Mouse (Mus musculus) neural tube, embryonic 10.5 days (tissue): Measurements from ENCODE around the gene Cntnap5a.
A peak's percentile ranks its signal among the peaks of the same experiment; 100 is the strongest.

Experiments used
- DNase-seq: peaks from one replicate; pipeline ENCODE4 v3.0.0-alpha.2; 2017; ENCODE audit warnings: low spot score; ENCODE audit errors: extremely low spot score

Cntnap5a gene

DNA sequence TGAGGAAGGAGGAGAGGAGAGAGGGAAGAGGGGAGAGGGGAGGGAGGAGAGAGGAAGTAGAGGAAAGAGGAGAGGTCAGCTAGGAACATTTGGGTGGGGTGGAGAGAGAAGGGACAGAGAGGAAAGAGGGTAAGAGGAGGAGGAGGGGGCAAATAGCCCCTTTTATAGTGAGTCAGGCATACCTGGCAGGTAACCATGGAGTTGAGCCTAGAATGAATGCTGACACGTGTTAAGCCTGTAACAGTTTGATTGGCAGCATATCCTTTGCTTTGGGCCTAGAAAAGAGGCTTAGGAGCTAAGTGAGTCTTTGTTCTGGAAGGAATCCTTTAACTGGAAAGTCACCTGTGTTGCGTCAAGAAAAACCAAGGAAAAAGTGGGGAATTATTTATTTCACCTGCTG is 681.6 kb downstream of the Cntnap5a start:
- no peak for DNase-seq

DNA sequence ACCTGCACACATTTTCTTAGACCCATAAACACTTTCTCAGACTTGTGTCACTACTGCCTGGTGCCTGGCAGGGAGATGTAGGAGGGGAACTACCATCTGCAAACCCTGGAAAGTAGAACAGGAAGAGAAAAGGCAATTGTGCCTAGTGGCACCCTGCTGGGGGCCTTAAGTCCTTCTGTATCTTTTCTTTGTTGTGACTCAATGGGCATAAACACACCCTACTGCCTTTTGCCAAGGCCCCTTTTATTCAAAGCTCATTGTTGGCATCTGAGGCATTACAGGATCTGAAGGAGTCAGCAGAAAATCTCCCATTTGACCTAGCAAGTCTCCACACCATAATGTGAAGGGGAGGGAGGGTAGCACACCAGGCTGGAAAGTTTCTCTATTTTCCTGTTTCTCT is 682.2 kb downstream of the Cntnap5a start:
- no peak for DNase-seq

- DNase-seq, result no peak
Observed at GRCm38 (mm10) chr1:116367572-116367971, 683.0 kb downstream of the Cntnap5a start.

GRCm38 (mm10) chr1:116370817-116371216 is 686.3 kb downstream of the Cntnap5a start:
- DNase-seq, result no peak

DNA sequence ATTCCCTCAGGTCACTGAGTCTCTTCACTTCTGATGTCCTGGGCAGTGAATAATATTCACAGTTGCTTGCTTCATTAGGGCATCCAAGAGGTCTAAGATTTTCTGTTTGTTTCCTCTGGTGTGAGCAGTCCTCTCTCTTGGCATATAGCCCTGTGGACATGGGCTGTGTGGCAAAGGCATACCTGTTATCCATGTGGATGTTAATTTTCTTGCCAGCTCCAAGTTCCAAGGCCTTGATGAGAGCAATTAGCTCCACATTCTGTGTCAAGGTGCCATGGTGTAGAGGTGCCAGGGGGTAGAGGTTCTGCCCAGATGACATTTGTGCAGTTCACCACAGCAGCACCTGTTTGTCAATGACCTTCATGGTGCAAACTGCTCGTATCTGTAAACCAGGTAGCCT is 689.0 kb downstream of the Cntnap5a start:
- DNase-seq, result no peak

- no peak for DNase-seq
Observed at GRCm38 (mm10) chr1:116392390-116392789, 707.8 kb downstream of the Cntnap5a start.

GRCm38 (mm10) chr1:116401996-116402656 is 717.6 kb downstream of the Cntnap5a start:
- DNase-seq, result no peak

DNA sequence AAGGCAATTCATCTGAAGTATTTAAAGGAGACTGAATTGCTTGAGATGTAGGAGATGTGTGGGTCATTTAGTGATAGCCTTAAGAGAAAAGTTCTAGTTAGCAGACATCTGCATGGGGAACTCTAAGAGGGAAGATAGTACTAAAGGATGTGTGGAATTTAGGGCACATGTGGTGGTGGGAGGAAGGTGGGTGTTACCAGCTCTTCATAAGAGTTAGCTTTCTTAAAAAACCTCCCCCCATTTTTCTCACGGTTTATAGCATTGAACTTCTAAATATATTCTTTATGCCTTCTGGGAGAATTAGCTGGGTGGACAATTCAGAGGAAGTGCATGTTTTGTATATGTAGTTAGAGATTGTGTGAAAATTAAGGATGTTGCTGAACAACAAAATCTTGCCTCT is 725.3 kb downstream of the Cntnap5a start:
- no peak for DNase-seq

DNA sequence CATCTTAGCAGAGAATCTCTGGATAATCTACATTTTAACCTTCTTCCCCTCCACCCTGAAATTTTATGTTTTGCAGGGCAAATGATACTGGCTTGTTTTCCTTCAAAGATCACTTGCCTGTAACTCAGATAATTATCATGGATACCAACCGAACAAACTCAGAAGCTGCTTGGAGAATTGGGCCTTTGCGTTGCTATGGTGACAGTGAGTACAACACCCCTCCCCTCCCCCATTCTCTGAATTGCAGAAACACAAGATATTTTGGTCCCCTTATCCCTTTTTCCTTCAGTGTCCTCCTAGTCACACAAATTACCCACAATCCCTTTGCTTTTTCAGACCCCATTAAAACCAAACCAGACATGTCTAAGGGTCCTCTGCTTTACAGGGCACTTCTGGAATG is 743.8 kb downstream of the Cntnap5a start:
- no peak for DNase-seq

DNA sequence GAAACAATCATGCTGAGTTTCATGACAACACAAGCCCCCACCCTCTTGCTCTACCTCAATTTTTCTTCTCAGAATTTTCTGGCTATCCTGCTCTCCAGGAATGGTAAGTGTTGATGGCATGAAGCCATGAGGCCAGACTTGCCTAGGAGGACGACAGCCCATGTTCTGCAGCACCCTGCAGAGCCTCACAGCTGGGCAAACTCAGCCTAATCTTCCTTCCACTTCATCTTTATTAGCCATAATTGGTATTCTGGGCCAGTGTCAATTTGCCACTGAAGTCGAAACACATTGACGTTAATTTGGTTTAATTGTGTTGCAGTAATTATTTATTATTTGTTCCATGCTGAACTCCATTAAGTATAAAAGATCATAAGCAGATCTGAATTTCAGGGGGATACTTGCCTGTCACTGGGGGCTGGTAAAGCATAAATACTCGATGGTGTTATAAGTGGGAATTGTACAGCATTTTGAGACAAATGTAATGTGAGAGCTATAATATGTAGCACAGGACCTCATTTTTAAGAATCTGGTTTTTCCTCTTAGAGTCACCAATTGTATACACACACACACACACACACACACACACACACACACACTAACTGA is 770.7 kb downstream of the Cntnap5a start:
- DNase-seq, result no peak

GRCm38 (mm10) chr1:116477703-116478102 is 793.1 kb downstream of the Cntnap5a start:
- peak; percentile 56 for DNase-seq

DNA sequence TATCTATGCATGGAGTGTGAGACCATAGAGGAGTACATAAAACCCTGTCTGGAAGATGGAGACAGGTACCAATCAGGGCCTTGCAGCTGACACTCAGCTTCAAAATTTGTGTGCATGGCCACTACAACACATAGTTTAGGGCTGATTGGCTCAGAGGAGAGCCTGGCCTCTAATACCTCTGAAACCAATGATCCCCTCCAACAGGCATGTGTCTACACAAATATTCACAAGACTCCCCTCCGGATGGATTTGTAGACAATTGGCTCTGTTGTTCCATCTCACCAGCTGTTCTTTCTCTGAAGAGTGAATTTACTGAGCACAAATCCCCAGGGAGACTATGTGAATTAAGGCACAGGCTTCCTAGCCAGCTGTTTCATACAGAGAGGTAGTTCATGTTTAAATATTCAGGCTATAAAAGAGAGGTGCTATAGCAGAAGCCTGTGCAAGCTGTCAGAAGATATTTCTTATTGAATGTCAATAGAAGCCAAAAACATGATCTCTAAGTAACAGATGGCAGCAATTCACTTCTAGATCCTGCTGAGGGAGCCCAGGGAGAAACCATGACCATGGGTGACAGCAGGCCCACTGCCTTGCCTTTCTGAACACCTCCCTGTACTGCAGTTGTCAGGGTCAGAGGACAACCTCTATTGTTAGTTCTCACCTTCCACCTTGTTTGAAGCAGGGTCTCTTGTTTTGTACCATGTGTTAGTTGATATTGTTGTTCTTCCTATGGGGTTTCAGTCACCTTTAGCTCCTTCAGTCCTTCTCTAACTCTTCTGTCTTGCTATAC is 804.4 kb downstream of the Cntnap5a start:
- DNase-seq, result no peak

DNA sequence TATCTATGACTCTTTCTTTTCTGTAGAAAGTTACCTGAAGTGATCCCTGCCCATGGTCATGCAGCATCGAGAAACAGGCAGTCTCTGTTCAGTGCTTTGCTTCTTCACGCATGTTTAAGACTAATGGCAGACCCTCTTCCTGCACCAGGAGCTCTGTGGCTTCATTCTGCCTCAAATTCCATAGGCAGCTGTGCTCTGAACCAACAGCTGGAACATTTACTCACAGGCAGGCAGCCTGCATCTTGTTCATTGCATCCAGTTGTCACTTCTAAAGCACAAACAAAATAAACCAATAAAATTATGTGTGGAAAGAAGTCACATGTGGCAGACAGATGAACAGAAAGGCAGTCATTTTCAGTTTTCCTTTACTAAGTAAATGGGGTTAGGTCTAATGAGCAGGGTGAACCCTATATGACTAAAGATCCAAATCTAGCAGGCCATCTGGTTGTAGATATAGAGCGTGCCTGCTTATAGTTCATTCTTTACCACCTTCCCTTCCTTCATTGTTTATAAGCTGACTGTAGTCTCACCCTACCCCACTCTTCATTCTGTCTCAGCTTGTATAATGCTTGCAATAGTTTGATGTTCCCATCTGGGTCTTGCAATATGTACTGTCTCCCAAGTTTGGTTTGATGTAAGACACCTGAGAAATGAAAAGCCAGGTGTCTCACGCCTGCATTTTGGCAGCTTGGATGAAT is 893.6 kb downstream of the Cntnap5a start:
- no peak for DNase-seq

GRCm38 (mm10) chr1:116616272-116616671 is 931.7 kb downstream of the Cntnap5a start:
- no peak for DNase-seq
